ENCODE assay signal across 10 mouse cellular contexts in genomic region chr16:86516144-86516543, GRCm38 (mm10).
DNase-seq lines count a peak whose midpoint lies in the region; ATAC-seq and TF ChIP-seq lines count a peak whose summit lies in the region.
"Had no signal": no experiment of that assay in that cellular context is flagged by ENCODE, and none has a peak within 500 bp of the region (broad histone marks: within the 10 kb centered on the region; RNA-seq: fewer than 3 reads in every experiment).

No protein-coding gene starts in this region.

- H3K4me2 ChIP-seq in hindbrain, postnatal 0 days (ENCODE audit: low read depth, low read length): no peak overlapping the region

- no peaks in the 10 kb centered on the region for H3K36me3 ChIP-seq in hindbrain, postnatal 0 days (ENCODE audit: insufficient read depth, low read length)

- H3K9me3 ChIP-seq in hindbrain, postnatal 0 days (ENCODE audit: low read length): no peaks in the 10 kb centered on the region

- no peaks in the 10 kb centered on the region for H3K27me3 ChIP-seq in hindbrain, postnatal 0 days (ENCODE audit: insufficient read depth, low read length)

- TF ChIP-seq CTCF in hindbrain, postnatal 0 days (IDR thresholded peaks at IDR 0.05; ENCODE audit: low read depth): no peak

- intact Hi-C loops in left cerebral cortex, postnatal 4 days (cut with DNase I): no loop called here

- DNase-seq in embryo, embryonic 10.5 days (ENCODE audit: low spot score): peak; percentile 1
- DNase-seq in embryo, embryonic 9.5 days (ENCODE audit: extremely low spot score): no peak
- peak; percentile 21 for DNase-seq in left cerebral cortex, adult 11 months (ENCODE audit: low spot score)
- no peak for DNase-seq in left cerebral cortex, postnatal 4 days
- DNase-seq in adipocyte (ENCODE audit: low spot score): peak; percentile 38
- peak; percentile 69 for DNase-seq in hindbrain, postnatal 0 days (ENCODE audit: low spot score)
- DNase-seq in kidney, postnatal 36 days: no peak
- DNase-seq in adrenal gland, postnatal 25 days: no peak
- DNase-seq: kidney, adult 2 months; thymus, postnatal 14 days had no signal

- ATAC-seq in hindbrain, postnatal 0 days: peak; percentile 94

- H3K4me3 ChIP-seq in hindbrain, postnatal 0 days (ENCODE audit: low read length): no peak overlapping the region

- peak overlapping the region; percentile 32; the same call in 1 of the 2 replicates for H3K27ac ChIP-seq in hindbrain, postnatal 0 days

- H3K4me1 ChIP-seq in hindbrain, postnatal 0 days (ENCODE audit: insufficient read depth, low read length): no peaks in the 10 kb centered on the region

- no peak overlapping the region for H3K9ac ChIP-seq in hindbrain, postnatal 0 days (replicated peaks; ENCODE audit: low read length)

- WGBS in hindbrain, postnatal 0 days: 30% methylated on average over 3 of the region's 3 CpGs

Comparison
In these comparisons a context has a peak if more than half of its experiments do, and no peak if none do; other contexts are left out.
1. DNase-seq: peak in embryo, embryonic 10.5 days (single experiment), left cerebral cortex, adult 11 months (single experiment), adipocyte (single experiment) and hindbrain, postnatal 0 days (single experiment); none in embryo, embryonic 9.5 days (single experiment), left cerebral cortex, postnatal 4 days (single experiment), kidney, postnatal 36 days (0 of 2) and adrenal gland, postnatal 25 days (single experiment).